Mouse (Mus musculus) erythroblast, adult 5-6 weeks (primary cell): ENCODE data around the gene 4930564D02Rik. TPM values are rescaled to one million over a fixed set of nuclear protein-coding genes. Genes with fewer than 3 reads are reported as not detected.

ENCODE experiments used
- ATAC-seq: replicated peaks from 2 replicates; pipeline ENCODE4 v1.8.0; 2016; ENCODE audit warnings: moderate number of reproducible peaks, mild to moderate bottlenecking, moderate TSS enrichment, inconsistent platforms; ENCODE audit not compliant: poor library complexity, low FRiP score, severe bottlenecking
- total RNA-seq, 2 experiments: library from RNA; stranded (forward) in 1 of 2; stranded (reverse) in 1 of 2; fragments of 150-400 nt in 1 of 2; fragments of 200-764, 138-1000 nt in 1 of 2; gene quantifications; 2 replicates each; pipeline versions ENCODE4 v1.2.3 to v1.2.4; 2015 to 2017; ENCODE audit warnings: low replicate concordance in 2 of 2

The 4930564D02Rik gene
- total RNA-seq, 2 experiments from 2014 or later = not detected

- no peak for ATAC-seq
Observed at GRCm38 (mm10) chr3:105097581-105097980, 30.9 kb downstream of the 4930564D02Rik start.

GRCm38 (mm10) chr3:105099526-105100269 is 33.1 kb downstream of the 4930564D02Rik start:
- ATAC-seq = no peak

GRCm38 (mm10) chr3:105100270-105100589 is 33.6 kb downstream of the 4930564D02Rik start:
- no peak for ATAC-seq

GRCm38 (mm10) chr3:105105827-105106226 is 39.2 kb downstream of the 4930564D02Rik start:
- no peak for ATAC-seq

GRCm38 (mm10) chr3:105113859-105114258 is 47.2 kb downstream of the 4930564D02Rik start:
- no peak for ATAC-seq

GRCm38 (mm10) chr3:105114269-105114668 is 47.6 kb downstream of the 4930564D02Rik start:
- no peak for ATAC-seq

- no peak for ATAC-seq
Observed at GRCm38 (mm10) chr3:105116596-105116995, 50.0 kb downstream of the 4930564D02Rik start.

- ATAC-seq = no peak
Observed at GRCm38 (mm10) chr3:105123776-105124175, 57.1 kb downstream of the 4930564D02Rik start.

- ATAC-seq = no peak
Observed at GRCm38 (mm10) chr3:105127881-105128280, 61.2 kb downstream of the 4930564D02Rik start.

Other genes starting within 250 kb of the 4930564D02Rik start
- 1.7 and 5.4 TPM in 2 replicates for gene Mov10, start 248.3 kb upstream of the 4930564D02Rik start, total RNA-seq (2015; ENCODE audit: low replicate concordance)
- gene Mov10, start 248.3 kb upstream of the 4930564D02Rik start, total RNA-seq (2017; ENCODE audit: low replicate concordance) = 2.4 TPM in 1 of 2 replicates, not detected in the other
- 6.1 and 21.1 TPM in 2 replicates for gene St7l, start 202.8 kb upstream of the 4930564D02Rik start, total RNA-seq (2015; ENCODE audit: low replicate concordance)
- 7.2 and 16.6 TPM in 2 replicates for gene St7l, start 202.8 kb upstream of the 4930564D02Rik start, total RNA-seq (2017; ENCODE audit: low replicate concordance)
- 110 and 115 TPM in 2 replicates for gene Capza1, start 202.3 kb upstream of the 4930564D02Rik start, total RNA-seq (2015; ENCODE audit: low replicate concordance)
- 101 and 104 TPM in 2 replicates for gene Capza1, start 202.3 kb upstream of the 4930564D02Rik start, total RNA-seq (2017; ENCODE audit: low replicate concordance)
- not detected in 2 replicates for gene Wnt2b, start 104.9 kb upstream of the 4930564D02Rik start, total RNA-seq (2015; ENCODE audit: low replicate concordance)
- not detected in 2 replicates for gene Wnt2b, start 104.9 kb upstream of the 4930564D02Rik start, total RNA-seq (2017; ENCODE audit: low replicate concordance)
- not detected in 2 replicates for gene Cttnbp2nl, start 13.7 kb upstream of the 4930564D02Rik start, total RNA-seq (2015; ENCODE audit: low replicate concordance)
- under 0.01 and 0.42 TPM in 2 replicates for gene Cttnbp2nl, start 13.7 kb upstream of the 4930564D02Rik start, total RNA-seq (2017; ENCODE audit: low replicate concordance)